Mouse (Mus musculus) cerebellum, adult 11 months (tissue): ENCODE data around the gene Wnt5b.

Source experiments
- DNase-seq: peaks from one replicate; pipeline ENCODE4 v3.0.0; 2022

Wnt5b gene

GRCm38 (mm10) chr6:119543803-119544517 lies at the start of gene Wnt5b:
Gene Wnt5b, minus strand, starts transcription at chr6:119544347.
- DNase-seq = no peak

GRCm38 (mm10) chr6:119590872-119591271 lies 46.7 kb upstream of the Wnt5b start:
- DNase-seq = no peak

GRCm38 (mm10) chr6:119587897-119588296 lies 43.8 kb upstream of the Wnt5b start:
- DNase-seq = no peak

- DNase-seq = no peak
These were observed 43.3 kb upstream of the Wnt5b start for GRCm38 (mm10) chr6:119587454-119587853.

DNA sequence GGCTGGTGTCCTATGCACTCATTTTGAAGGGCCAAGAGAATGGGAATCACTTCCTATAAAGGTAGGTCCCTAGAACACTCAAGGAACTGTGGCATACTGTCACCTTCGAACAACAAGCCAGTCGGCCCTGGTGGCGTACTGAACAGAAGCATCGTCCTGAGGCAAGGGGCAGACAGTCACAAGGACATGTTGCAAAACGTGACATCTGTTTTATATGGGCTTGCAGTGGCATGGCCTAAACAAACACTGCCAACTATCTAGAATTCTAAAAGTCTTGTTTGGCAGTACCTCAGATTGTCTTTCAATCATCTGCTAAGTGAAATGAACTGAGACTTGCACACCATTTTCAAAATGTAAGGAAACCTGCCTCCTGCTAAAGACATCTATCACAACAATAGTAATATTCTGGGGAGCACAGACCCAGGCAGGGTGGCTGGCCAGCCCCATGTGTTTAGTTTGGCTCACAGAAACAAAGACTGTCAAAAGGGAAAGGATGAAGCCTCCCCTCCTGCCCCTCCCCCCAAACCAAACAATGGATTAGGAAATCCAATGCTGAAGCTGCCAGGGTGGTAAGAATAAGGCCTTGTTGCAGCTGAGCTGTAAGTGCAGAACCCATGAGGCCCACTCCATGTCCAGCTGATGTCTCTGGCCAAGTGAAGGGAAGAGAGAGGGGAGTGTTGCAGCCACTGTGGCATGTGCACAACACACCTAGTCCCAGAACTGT lies 41.7 kb upstream of the Wnt5b start:
- DNase-seq = no peak

- DNase-seq = no peak
These were observed 39.9 kb upstream of the Wnt5b start for GRCm38 (mm10) chr6:119584061-119584460.

DNA sequence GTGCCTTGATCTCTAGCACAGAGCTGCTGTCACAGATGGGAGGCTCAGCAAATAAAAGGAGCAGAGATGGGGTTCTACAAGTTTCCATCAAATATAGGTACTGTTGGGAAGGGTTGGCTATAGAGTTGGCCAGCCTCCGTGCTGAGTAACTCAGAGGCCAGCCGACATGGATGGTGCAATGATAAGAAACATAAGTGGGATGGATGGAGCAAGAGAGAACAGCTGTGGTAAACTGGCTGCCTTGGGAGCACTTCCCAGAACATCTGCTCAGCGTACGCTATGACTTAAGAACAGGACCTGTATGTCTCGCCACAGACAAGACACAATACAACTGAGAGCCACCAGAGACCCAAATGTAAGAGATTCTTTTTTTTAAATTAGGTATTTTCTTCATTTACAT lies 39.0 kb upstream of the Wnt5b start:
- no peak for DNase-seq

DNA sequence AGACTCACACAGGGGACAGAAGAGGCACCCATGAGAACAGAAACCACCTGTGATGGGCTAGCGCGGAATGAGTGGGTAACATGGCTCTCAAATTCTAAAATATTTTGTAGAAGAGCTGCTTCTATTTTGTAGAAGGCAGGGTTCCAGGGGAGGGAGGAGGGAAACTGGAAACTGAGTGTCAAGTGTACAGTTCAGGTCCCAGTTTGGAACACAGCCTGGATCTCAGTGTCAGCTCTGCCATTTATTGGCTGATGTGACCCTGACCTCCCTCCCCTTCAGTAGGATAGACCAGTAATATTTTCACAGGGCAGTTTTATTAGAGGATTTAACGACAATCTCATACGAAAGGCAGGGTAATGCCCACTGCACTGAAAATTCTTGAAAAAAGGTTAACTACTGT lies 32.6 kb upstream of the Wnt5b start:
- no peak for DNase-seq

DNA sequence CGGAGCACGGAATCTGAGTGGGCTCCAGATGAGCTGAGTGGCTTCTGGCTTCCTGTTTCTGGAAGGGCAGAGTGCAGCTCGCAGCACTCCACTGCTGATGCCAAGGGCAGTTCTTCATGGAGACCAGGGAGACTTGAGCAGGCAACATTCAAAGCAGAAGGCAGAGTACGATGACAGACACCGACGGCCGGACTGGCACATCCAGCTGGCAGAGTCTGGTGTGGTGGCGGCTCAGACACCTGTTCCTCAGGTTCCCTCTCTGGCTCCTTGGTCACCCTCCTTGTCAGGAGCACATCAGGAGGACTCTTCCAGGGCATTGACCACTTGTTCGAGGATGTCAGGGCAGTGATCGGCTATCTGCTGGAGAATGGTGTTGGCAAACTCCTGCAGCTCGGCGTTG lies 31.2 kb upstream of the Wnt5b start:
- no peak for DNase-seq

- DNase-seq = peak; percentile 71
These were observed 28.1 kb upstream of the Wnt5b start for GRCm38 (mm10) chr6:119572296-119572695.

DNA sequence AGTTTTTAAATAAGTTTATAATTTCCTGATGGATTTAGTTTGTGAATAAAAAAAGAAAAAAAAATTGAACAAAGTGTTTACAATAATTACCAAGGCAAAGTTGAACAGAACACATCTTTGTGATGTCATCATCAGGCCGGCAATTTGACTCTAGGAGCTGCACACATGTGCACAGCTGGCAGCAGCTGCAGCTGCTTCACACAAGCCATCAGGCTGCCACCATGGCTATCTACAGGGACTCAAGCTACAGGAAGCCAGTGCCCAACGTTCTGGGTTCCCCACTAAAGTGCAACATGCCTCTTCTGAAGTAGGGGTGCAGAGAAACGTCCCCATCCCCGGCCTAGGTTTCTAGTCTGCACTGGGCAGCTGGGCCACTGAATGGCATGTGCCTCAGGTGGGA lies 26.6 kb upstream of the Wnt5b start:
- no peak for DNase-seq

- DNase-seq = no peak
These were observed 24.2 kb upstream of the Wnt5b start for GRCm38 (mm10) chr6:119568339-119568738.

- no peak for DNase-seq
These were observed 21.6 kb upstream of the Wnt5b start for GRCm38 (mm10) chr6:119565451-119566379.

DNA sequence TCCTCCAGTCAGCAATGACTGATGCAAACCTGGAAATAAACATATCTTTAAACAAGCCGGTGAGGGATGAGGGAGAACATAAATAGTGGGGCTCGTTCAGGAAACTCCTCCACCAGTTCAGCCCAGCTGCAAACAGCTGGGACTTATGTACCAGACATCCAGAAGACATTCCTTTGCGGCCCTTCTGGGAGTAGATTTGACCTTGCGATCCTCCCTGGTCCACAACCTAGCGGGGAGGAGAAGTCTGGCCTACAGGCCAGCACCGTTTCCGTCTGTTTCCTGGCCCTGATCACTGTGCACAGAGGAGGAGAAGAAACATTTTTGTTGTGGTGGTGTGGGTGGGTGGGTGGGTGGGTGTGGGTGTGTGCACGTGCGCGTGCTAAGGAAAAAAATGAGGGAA lies 18.4 kb upstream of the Wnt5b start:
- no peak for DNase-seq

DNA sequence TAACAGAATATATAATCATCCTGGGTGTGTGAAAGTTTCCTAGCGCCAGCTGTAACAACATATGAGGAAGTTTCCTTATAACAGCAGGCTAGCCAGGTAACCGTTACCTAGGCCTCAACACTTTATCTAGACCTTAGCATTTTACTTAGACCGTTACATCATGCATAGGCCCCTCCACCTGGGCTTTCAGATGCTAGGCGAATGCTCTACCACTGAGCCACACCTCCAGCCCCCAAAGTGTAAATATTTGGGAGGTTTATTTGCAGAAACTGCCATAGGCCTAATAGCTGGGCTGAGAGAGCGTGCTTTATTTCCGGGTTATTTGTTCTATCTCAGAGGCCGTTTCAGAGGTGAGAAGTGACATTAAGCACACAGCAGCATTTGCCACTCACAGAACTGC lies 14.7 kb upstream of the Wnt5b start:
- no peak for DNase-seq

- DNase-seq = no peak
These were observed 10.3 kb upstream of the Wnt5b start for GRCm38 (mm10) chr6:119554439-119554838.

- no peak for DNase-seq
These were observed 344 bp upstream of the Wnt5b start for GRCm38 (mm10) chr6:119544518-119544864.

DNA sequence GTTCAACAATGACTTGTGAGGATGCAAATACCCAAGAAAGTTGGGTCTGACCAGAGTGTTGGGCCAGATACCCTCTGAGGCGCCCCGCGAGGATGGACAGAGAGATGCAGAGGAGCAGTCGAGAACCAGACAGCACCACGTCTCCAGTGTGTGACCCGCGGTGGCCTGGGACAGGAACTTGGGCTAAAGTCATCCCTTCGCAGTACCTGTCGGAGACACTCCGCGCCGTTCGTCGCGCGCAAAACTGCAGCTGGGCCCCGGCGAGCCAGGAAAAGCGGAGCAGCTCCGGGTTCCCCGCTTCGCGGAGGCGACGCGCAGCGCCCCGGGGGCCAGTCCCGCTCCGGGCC lies 718 bp downstream of the Wnt5b start:
- DNase-seq = no peak

DNA sequence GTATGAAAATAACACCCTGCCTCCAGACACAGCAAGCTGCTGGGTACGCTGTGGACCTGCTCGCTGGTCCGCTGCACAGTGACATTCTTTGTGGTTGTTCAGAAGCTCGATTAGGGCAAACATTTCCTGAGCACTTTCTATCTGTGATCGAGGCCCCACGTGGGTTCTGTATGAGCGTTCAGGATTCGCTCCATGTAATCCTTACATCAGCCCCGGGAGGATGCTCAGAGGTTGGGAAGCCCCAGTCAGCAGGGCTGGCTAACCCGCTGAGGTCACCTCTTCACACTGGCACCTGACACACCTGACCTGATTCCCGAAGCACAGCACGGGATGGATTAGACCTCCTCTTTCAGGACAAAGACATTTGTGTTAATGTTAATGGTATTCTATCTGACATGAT lies 8.3 kb downstream of the Wnt5b start:
- no peak for DNase-seq

DNA sequence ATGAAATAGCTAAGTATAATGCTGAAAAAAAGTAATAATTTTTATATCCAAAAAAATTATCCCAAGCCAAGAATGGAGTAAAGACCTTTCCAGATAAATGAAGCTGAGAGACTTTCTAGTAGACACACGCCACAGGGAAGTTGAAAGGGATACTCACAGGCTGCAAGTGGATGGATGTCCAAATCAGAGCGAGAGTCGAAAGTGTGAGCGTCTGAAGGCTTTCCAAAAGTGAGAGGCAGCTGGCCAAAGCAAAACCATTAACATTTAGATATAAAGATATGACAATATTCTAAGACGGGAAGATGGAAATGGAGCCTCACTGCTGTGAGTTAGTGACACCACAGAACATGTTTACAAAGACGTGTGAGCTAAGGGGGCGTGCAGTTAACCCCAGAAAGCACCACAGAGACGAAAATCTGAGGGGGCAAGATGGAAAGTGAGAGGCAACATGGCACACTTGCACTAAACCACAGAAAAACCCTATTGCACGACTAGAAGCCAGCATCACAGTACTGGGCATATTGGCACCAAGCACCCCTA lies 10.9 kb downstream of the Wnt5b start:
- no peak for DNase-seq

DNA sequence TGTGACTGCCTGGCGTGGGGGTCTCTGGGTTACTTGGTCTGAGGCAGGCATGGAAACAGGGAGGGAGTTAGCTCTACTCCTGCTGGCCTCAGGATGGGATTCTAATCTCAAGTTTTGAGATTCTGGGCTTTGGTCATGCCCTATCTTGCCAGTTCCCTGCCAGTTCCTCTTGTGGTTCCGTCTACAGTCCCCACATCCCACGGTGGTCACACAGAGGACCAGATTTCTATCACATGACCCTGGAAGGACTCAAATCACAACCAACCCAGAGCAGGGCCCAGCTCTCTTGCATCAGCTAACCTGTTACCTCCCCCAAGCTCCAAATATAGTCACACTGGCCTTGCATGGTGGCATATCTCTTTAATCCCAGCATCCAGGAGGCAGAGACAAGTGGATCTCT lies 14.5 kb downstream of the Wnt5b start:
- no peak for DNase-seq

- no peak for DNase-seq
These were observed 17.6 kb downstream of the Wnt5b start for GRCm38 (mm10) chr6:119526498-119526897.

- no peak for DNase-seq
These were observed 22.2 kb downstream of the Wnt5b start for GRCm38 (mm10) chr6:119521931-119522391.
